Mouse (Mus musculus) hindbrain, embryonic 15.5 days (tissue): ENCODE data around the gene Ccr10. TPM values are rescaled to one million over a fixed set of nuclear protein-coding genes. Genes with fewer than 3 reads are reported as not detected.
A peak's percentile ranks its signal among the peaks of the same experiment; 100 is the strongest.
"Not testable (repeated sequence)": the region's sequence is repeated elsewhere in the genome, so short reads cannot be mapped to it uniquely, and the experiment has no call there.

Experiments used
- ATAC-seq: fragments of 200-750 bp; cut with Nextera tagmentation; 2 replicates; pipeline ENCODE4 v1.8.0; 2017; ENCODE audit warnings: low read depth, moderate number of reproducible peaks, moderate TSS enrichment; ENCODE audit not compliant: low FRiP score
- H3K27ac ChIP-seq: fragments of 300-500 bp; sonication (generic); replicated peaks from 2 replicates; pipeline ENCODE4 v1.5.1; 2015; ENCODE audit warnings: mild to moderate bottlenecking, inconsistent platforms
- H3K27me3 ChIP-seq: fragments of 300-500 bp; sonication (generic); 2 replicates; pipeline ENCODE4 v1.6.1; 2015; ENCODE audit warnings: control low read depth, inconsistent platforms
- H3K36me3 ChIP-seq: fragments of 300-500 bp; sonication (generic); 2 replicates; pipeline ENCODE4 v1.6.1; 2015; ENCODE audit warnings: control low read depth, inconsistent platforms
- H3K4me1 ChIP-seq: fragments of 300-500 bp; sonication (generic); replicated peaks from 2 replicates; pipeline ENCODE4 v1.6.1; 2015; ENCODE audit warnings: control low read depth, inconsistent platforms
- H3K4me2 ChIP-seq: fragments of 300-500 bp; sonication (generic); 2 replicates; pipeline ENCODE4 v1.6.1; 2015; ENCODE audit warnings: moderate library complexity, mild to moderate bottlenecking, inconsistent platforms
- H3K4me3 ChIP-seq: fragments of 300-500 bp; sonication (generic); 2 replicates; pipeline ENCODE4 v1.5.1; 2015; ENCODE audit warnings: mild to moderate bottlenecking, inconsistent platforms
- H3K9ac ChIP-seq: fragments of 300-500 bp; sonication (generic); 2 replicates; pipeline ENCODE4 v1.6.1; 2015; ENCODE audit warnings: inconsistent platforms
- H3K9me3 ChIP-seq: fragments of 300-500 bp; sonication (generic); 2 replicates; pipeline ENCODE4 v1.6.1; 2016; ENCODE audit warnings: control low read depth, inconsistent platforms
- WGBS: fragments of 180-500 bp; shearing (Covaris S2); methylation state at CpG from one replicate; pipeline ENCODE4 v1.1.7; 2015; 5-methylcytosine and 5-hydroxymethylcytosine counted together
- polyA plus RNA-seq: library from polyadenylated mRNA; unstranded; fragments of >200 nt; fragmentation: Nextera tagmentation; extraction: Ambion mirVana; gene quantifications from 2 replicates; pipeline ENCODE4 v1.2.1, GENCODE M21; 2015

Gene Ccr10
- polyA plus RNA-seq, 1 experiment from 2014 or later = 0.70 TPM

- ATAC-seq = not testable (repeated sequence)
Observed at GRCm38 (mm10) chr11:101160151-101160550, 15.1 kb downstream of the Ccr10 start.

GRCm38 (mm10) chr11:101155728-101156371, 19.4 kb downstream of the Ccr10 start, which contains the start of gene Tubg2:
Gene Tubg2 (plus strand): TSS chr11:101155907.
- H3K27me3 ChIP-seq = no peaks in the 10 kb centered on the region
- no peaks in the 10 kb centered on the region for H3K9me3 ChIP-seq
- H3K4me2 ChIP-seq = peak within 1 kb of the TSS; percentile 92
- 1% methylated on average over 36 of the region's 36 CpGs for WGBS
- 0 out of 2 replicates have a peak, but pooled peaks cover 6% of the 10 kb centered on the region for H3K36me3 ChIP-seq
- peak; percentile 94 for ATAC-seq
- H3K4me1 ChIP-seq = peaks cover 14% of the 10 kb centered on the region
- peak within 1 kb of the TSS; percentile 95 for H3K27ac ChIP-seq
- H3K9ac ChIP-seq = peak within 1 kb of the TSS; percentile 70
- peak within 1 kb of the TSS; percentile 51 for H3K4me3 ChIP-seq

More at GRCm38 (mm10) chr11:101160151-101160550, 15.1 kb downstream of the Ccr10 start:
- H3K9ac ChIP-seq, H3K9me3 ChIP-seq, H3K27ac ChIP-seq, H3K4me2 ChIP-seq, H3K4me3 ChIP-seq: not testable (repeated sequence)
- WGBS = 81% methylated on average over 10 of the region's 10 CpGs
- H3K4me1 ChIP-seq = peaks cover 20% of the 10 kb centered on the region
- H3K36me3 ChIP-seq = 0 out of 2 replicates have a peak, but pooled peaks cover 11% of the 10 kb centered on the region
- peaks cover 26% of the 10 kb centered on the region for H3K27me3 ChIP-seq

GRCm38 (mm10) chr11:101155151-101155550, 20.1 kb downstream of the Ccr10 start:
- ATAC-seq = no peak
- peak overlapping the region; percentile 92 for H3K4me2 ChIP-seq
- 0 out of 2 replicates have a peak, but pooled peaks cover 6% of the 10 kb centered on the region for H3K36me3 ChIP-seq
- peak overlapping the region; percentile 95 for H3K27ac ChIP-seq
- H3K9me3 ChIP-seq = no peaks in the 10 kb centered on the region
- WGBS = 73% methylated on average over 6 of the region's 6 CpGs
- no peaks in the 10 kb centered on the region for H3K27me3 ChIP-seq
- H3K4me1 ChIP-seq = peaks cover 14% of the 10 kb centered on the region
- H3K9ac ChIP-seq = peak overlapping the region; percentile 70; the same call in 1 of the 2 replicates
- H3K4me3 ChIP-seq = peak overlapping the region; percentile 51; the same call in 1 of the 2 replicates

- no peaks in the 10 kb centered on the region for H3K9me3 ChIP-seq
- H3K36me3 ChIP-seq = 0 out of 2 replicates have a peak, but pooled peaks cover 6% of the 10 kb centered on the region
- no peaks in the 10 kb centered on the region for H3K27me3 ChIP-seq
- no peak overlapping the region for H3K27ac ChIP-seq
- no peak for ATAC-seq
- no peak overlapping the region for H3K9ac ChIP-seq
- H3K4me3 ChIP-seq = no peak overlapping the region
- H3K4me2 ChIP-seq = no peak overlapping the region
- H3K4me1 ChIP-seq = peaks cover 15% of the 10 kb centered on the region
Observed at GRCm38 (mm10) chr11:101154648-101155047, 20.6 kb downstream of the Ccr10 start.

GRCm38 (mm10) chr11:101152825-101153224, 22.4 kb downstream of the Ccr10 start:
- Histone ChIP-seq H3K27ac (no peak overlapping the region), H3K27me3 (no peaks in the 10 kb centered on the region), H3K9ac (no peak overlapping the region), H3K4me2 (no peak overlapping the region), H3K9me3 (no peaks in the 10 kb centered on the region), H3K36me3 (no peaks in the 10 kb centered on the region), H3K4me3 (no peak overlapping the region), H3K4me1 (peaks cover 24% of the 10 kb centered on the region)
- no peak for ATAC-seq
- 89% methylated on average over 1 of the region's 1 CpGs for WGBS

GRCm38 (mm10) chr11:101151063-101151462, 24.2 kb downstream of the Ccr10 start:
- H3K36me3 ChIP-seq = no peaks in the 10 kb centered on the region
- ATAC-seq = no peak
- WGBS = 56% methylated on average over 2 of the region's 2 CpGs
- H3K4me2 ChIP-seq = no peak overlapping the region
- no peak overlapping the region for H3K9ac ChIP-seq
- H3K4me3 ChIP-seq = no peak overlapping the region
- no peaks in the 10 kb centered on the region for H3K9me3 ChIP-seq
- H3K4me1 ChIP-seq = peaks cover 27% of the 10 kb centered on the region
- H3K27ac ChIP-seq = no peak overlapping the region
- no peaks in the 10 kb centered on the region for H3K27me3 ChIP-seq

- Histone ChIP-seq H3K4me3 (no peak overlapping the region), H3K4me2 (no peak overlapping the region), H3K9me3 (no peaks in the 10 kb centered on the region), H3K4me1 (peaks cover 21% of the 10 kb centered on the region), H3K9ac (no peak overlapping the region; the same call in 1 of the 2 replicates), H3K27ac (peak overlapping the region; percentile 59), H3K27me3 (no peaks in the 10 kb centered on the region), H3K36me3 (no peaks in the 10 kb centered on the region)
- no peak for ATAC-seq
- 47% methylated on average over 9 of the region's 9 CpGs for WGBS
Observed at GRCm38 (mm10) chr11:101149178-101150105, 25.8 kb downstream of the Ccr10 start.

GRCm38 (mm10) chr11:101148751-101149150, 26.5 kb downstream of the Ccr10 start:
- H3K27me3 ChIP-seq = no peaks in the 10 kb centered on the region
- WGBS = 70% methylated on average over 10 of the region's 10 CpGs
- no peaks in the 10 kb centered on the region for H3K36me3 ChIP-seq
- H3K4me3 ChIP-seq = no peak overlapping the region
- peak overlapping the region; percentile 59 for H3K27ac ChIP-seq
- H3K9me3 ChIP-seq = no peaks in the 10 kb centered on the region
- no peak for ATAC-seq
- no peak overlapping the region for H3K4me2 ChIP-seq
- H3K4me1 ChIP-seq = peaks cover 25% of the 10 kb centered on the region
- H3K9ac ChIP-seq = no peak overlapping the region

- Histone ChIP-seq H3K4me2 (peak overlapping the region; percentile 31), H3K4me3 (no peak overlapping the region), H3K36me3 (no peaks in the 10 kb centered on the region), H3K27ac (peak overlapping the region; percentile 70), H3K27me3 (no peaks in the 10 kb centered on the region), H3K9ac (no peak overlapping the region), H3K4me1 (peaks cover 29% of the 10 kb centered on the region), H3K9me3 (no peaks in the 10 kb centered on the region)
- ATAC-seq = peak; percentile 74
- WGBS = 10% methylated on average over 10 of the region's 10 CpGs
Observed at GRCm38 (mm10) chr11:101146377-101146776, 28.9 kb downstream of the Ccr10 start.

- H3K27ac ChIP-seq = peak overlapping the region; percentile 54
- peak overlapping the region; percentile 57 for H3K4me2 ChIP-seq
- 20% methylated on average over 19 of the region's 19 CpGs for WGBS
- peak overlapping the region; percentile 35 for H3K4me3 ChIP-seq
- no peaks in the 10 kb centered on the region for H3K36me3 ChIP-seq
- no peaks in the 10 kb centered on the region for H3K27me3 ChIP-seq
- peaks cover 24% of the 10 kb centered on the region for H3K4me1 ChIP-seq
- H3K9ac ChIP-seq = peak overlapping the region; percentile 15
- H3K9me3 ChIP-seq = no peaks in the 10 kb centered on the region
- ATAC-seq = peak; percentile 68; the same call in 1 of the 2 replicates
Observed at GRCm38 (mm10) chr11:101143338-101144225, 31.7 kb downstream of the Ccr10 start.

- Histone ChIP-seq H3K4me2 (no peak overlapping the region), H3K4me1 (peaks cover 26% of the 10 kb centered on the region), H3K4me3 (no peak overlapping the region), H3K9ac (no peak overlapping the region), H3K27me3 (no peaks in the 10 kb centered on the region), H3K9me3 (no peaks in the 10 kb centered on the region), H3K27ac (no peak overlapping the region), H3K36me3 (no peaks in the 10 kb centered on the region)
- 88% methylated on average over 10 of the region's 10 CpGs for WGBS
- no peak for ATAC-seq
Observed at GRCm38 (mm10) chr11:101142215-101142967, 32.9 kb downstream of the Ccr10 start.
